Mouse (Mus musculus): ENCODE results near the gene Ppm1e.

Ppm1e gene

GRCm38 (mm10) chr11:87358331-87359261, at the start of gene Ppm1e:
Gene Ppm1e (minus strand): TSS chr11:87359023.
- in situ Hi-C loops (cut with MboI; ENCODE audit: low pct_unique_long_range_greater_than_20kb in 1 of 2, low sequenced_read_pairs in 2 of 2, unreplicated experiment in 1 of 2): no loop called here

- in situ Hi-C loops (cut with MboI; ENCODE audit: low pct_unique_long_range_greater_than_20kb in 1 of 2, low sequenced_read_pairs in 2 of 2, unreplicated experiment in 1 of 2): no loop called here
These were observed 46.1 kb upstream of the Ppm1e start, which contains the start of the genes Rad51c and Tex14 for GRCm38 (mm10) chr11:87404876-87405275. Gene Rad51c (minus strand): TSS chr11:87404954. Gene Tex14 (plus strand): TSS chr11:87405065.

GRCm38 (mm10) chr11:87404111-87404853, 45.5 kb upstream of the Ppm1e start:
- in situ Hi-C loops (cut with MboI; ENCODE audit: low pct_unique_long_range_greater_than_20kb in 1 of 2, low sequenced_read_pairs in 2 of 2, unreplicated experiment in 1 of 2): no loop called here

DNA sequence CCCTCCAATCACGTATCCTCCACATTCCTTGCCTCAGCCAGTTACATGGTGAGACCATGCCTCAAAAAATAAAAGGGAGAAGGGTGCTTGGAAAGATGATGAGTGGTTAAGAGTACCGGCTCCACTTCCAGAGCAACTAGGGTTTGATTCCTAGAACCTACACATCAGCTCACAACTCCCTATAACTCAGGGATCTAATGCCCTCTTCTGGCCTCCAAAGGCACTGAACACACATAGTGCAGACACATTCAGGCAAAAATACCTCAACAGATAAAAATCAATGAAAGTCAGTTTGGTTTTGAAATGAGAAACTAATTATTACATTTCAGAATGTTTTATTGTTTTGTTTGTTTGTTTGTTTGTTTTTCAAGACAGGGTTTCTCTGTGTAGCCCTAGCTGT, 39.6 kb upstream of the Ppm1e start:
- in situ Hi-C loops (cut with MboI; ENCODE audit: low pct_unique_long_range_greater_than_20kb in 1 of 2, low sequenced_read_pairs in 2 of 2, unreplicated experiment in 1 of 2): no loop called here

- in situ Hi-C loops (cut with MboI; ENCODE audit: low pct_unique_long_range_greater_than_20kb in 1 of 2, low sequenced_read_pairs in 2 of 2, unreplicated experiment in 1 of 2): no loop called here
These were observed 35.0 kb upstream of the Ppm1e start for GRCm38 (mm10) chr11:87393855-87394254.

GRCm38 (mm10) chr11:87385676-87386075, 26.9 kb upstream of the Ppm1e start:
- in situ Hi-C loops (cut with MboI; ENCODE audit: low pct_unique_long_range_greater_than_20kb in 1 of 2, low sequenced_read_pairs in 2 of 2, unreplicated experiment in 1 of 2): no loop called here

GRCm38 (mm10) chr11:87384551-87384950, 25.7 kb upstream of the Ppm1e start:
- in situ Hi-C loops (cut with MboI; ENCODE audit: low pct_unique_long_range_greater_than_20kb in 1 of 2, low sequenced_read_pairs in 2 of 2, unreplicated experiment in 1 of 2): no loop called here

- in situ Hi-C loops (cut with MboI; ENCODE audit: low pct_unique_long_range_greater_than_20kb in 1 of 2, low sequenced_read_pairs in 2 of 2, unreplicated experiment in 1 of 2): no loop called here
These were observed 9.2 kb upstream of the Ppm1e start for GRCm38 (mm10) chr11:87367865-87368580.

DNA sequence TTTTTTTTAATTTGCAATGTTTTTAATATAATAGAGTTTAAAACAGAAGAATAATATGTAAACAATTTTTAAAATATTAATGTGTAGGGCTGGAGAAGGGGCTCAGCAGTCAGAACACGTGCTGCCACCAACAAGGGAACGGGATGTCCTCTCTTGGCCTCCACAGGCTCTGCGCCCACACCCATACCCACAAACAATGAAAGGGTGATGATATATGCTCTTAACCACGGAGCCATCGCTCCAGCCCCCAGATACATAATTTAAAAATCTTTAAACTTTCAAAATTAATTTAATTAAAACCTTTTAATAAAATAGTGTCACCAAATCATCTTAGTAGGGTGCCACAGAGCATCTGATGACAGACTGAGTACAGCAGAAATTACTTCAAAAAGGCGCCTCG, 8.2 kb upstream of the Ppm1e start:
- in situ Hi-C loops (cut with MboI; ENCODE audit: low pct_unique_long_range_greater_than_20kb in 1 of 2, low sequenced_read_pairs in 2 of 2, unreplicated experiment in 1 of 2): no loop called here

- in situ Hi-C loops (cut with MboI; ENCODE audit: low pct_unique_long_range_greater_than_20kb in 1 of 2, low sequenced_read_pairs in 2 of 2, unreplicated experiment in 1 of 2): no loop called here
These were observed 6.3 kb upstream of the Ppm1e start for GRCm38 (mm10) chr11:87365120-87365519.

- in situ Hi-C loops (cut with MboI; ENCODE audit: low pct_unique_long_range_greater_than_20kb in 1 of 2, low sequenced_read_pairs in 2 of 2, unreplicated experiment in 1 of 2): no loop called here
These were observed 414 bp upstream of the Ppm1e start for GRCm38 (mm10) chr11:87359262-87359612.

- in situ Hi-C loops (cut with MboI; ENCODE audit: low pct_unique_long_range_greater_than_20kb in 1 of 2, low sequenced_read_pairs in 2 of 2, unreplicated experiment in 1 of 2): no loop called here
These were observed 1.2 kb downstream of the Ppm1e start for GRCm38 (mm10) chr11:87357317-87358300.

DNA sequence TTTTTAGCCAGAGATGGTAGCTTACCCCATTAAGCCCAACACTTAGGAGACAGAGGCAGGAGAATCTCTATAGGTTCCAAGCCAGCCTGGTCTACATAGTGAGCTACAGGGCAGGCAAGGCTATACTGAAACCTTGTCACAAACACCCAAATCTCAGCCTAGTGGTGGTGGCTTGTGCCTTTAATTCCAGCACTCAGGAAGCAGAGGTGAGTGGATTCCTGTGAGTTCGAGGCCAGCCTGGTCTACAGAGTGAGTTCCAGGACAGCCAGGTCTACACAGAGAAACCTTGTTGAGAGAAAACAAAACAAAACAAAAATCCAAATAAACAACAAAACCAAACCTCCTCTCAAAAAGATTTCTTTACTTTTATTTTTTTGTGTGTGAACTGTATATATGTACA, 4.0 kb downstream of the Ppm1e start:
- in situ Hi-C loops (cut with MboI; ENCODE audit: low pct_unique_long_range_greater_than_20kb in 1 of 2, low sequenced_read_pairs in 2 of 2, unreplicated experiment in 1 of 2): no loop called here

DNA sequence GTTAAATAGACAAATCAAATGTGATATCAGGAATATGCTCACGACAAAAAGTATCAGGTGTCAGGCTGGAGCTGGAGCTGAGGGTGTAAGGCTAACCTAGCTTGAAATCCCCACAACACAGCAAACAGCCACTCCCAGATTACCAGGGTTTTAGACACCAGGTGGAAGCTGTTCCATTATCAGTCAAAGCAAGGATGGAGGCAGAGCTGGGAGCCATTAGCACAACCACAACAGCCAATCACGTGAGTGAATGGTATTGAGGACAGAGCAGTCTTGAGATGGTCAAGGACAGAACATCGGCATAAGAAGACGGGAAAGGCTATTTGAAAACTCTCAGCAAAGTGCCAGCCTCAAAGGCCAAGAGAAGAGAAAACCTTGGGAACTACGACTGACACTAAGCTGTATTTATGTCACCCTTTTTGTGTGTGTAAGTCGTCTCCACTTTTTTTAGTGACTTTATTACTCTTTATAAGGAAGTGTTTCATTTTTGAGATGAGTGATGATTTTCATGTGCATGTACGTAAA, 5.1 kb downstream of the Ppm1e start:
- in situ Hi-C loops (cut with MboI; ENCODE audit: low pct_unique_long_range_greater_than_20kb in 1 of 2, low sequenced_read_pairs in 2 of 2, unreplicated experiment in 1 of 2): no loop called here

DNA sequence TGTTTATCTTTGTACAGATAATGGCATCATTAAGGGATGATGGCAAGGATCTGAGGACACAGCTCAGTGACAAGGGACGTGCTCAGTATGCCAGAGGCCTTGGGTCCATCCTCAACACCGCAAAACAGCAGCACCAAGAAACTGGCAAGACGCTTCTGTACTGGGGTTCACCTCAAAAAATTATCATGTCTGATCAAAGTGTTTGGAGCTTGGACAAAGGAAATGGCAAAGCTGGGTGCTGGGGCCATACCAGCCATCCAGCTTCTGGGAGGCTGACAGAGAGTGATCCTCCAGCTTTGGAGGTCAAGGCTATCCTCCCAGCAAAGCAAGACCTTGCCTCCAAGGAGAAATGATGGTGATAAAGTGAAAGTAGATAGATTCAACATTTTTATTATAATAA, 32.4 kb downstream of the Ppm1e start:
- in situ Hi-C loops (cut with MboI; ENCODE audit: low pct_unique_long_range_greater_than_20kb in 1 of 2, low sequenced_read_pairs in 2 of 2, unreplicated experiment in 1 of 2): no loop called here

DNA sequence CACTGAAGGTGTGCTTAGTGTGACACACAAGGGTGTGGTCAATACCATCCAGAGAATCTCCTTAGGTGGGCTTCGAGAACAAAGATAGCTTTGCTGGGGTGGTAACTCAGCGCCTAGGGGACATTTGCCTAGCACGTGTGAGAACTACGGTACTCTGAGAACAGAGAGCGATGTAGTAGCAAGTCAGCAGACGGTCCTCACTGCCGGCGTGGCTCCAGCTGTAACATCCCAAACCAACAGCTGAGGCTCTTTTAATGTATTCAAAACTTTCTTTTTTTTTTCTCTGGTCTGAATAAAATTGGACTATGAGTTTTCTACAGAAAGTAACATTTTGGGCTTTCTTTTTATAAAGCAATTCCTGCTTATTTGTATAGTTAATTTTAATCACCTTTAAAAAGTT, 36.3 kb downstream of the Ppm1e start:
- in situ Hi-C loops (cut with MboI; ENCODE audit: low pct_unique_long_range_greater_than_20kb in 1 of 2, low sequenced_read_pairs in 2 of 2, unreplicated experiment in 1 of 2): no loop called here

DNA sequence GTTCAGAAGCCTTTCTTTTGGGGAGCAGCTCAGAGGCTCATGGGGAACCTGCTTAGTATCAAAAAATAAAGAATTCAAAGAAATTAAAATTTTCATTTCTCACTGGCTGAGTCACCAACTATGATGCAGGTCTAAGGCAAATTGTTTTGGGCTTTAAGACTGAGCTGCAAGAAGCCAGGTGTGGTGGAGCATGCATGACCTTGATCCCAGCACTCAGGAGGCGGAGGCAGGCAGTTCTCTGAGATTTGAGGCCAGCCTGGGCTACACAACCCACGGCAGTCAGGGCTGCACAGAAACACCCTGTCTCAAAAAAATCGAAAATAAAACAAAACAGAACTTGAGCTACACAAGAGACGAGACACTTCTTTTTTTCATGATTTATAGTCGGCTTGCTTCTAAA, 38.8 kb downstream of the Ppm1e start:
- in situ Hi-C loops (cut with MboI; ENCODE audit: low pct_unique_long_range_greater_than_20kb in 1 of 2, low sequenced_read_pairs in 2 of 2, unreplicated experiment in 1 of 2): no loop called here

Measured in mouse embryonic stem cell (cell line).